30 mouse cellular contexts compared by ENCODE assay signal in genomic region chr8:70380069-70380468, GRCm38 (mm10). TPM values are rescaled to one million over a fixed set of nuclear protein-coding genes. Genes with fewer than 3 reads are reported as not detected.
DNase-seq lines count a peak whose midpoint lies in the region; ATAC-seq and TF ChIP-seq lines count a peak whose summit lies in the region.
"Had no signal": no experiment of that assay in that cellular context is flagged by ENCODE, and none has a peak within 500 bp of the region (broad histone marks: within the 10 kb centered on the region; RNA-seq: fewer than 3 reads in every experiment).

No protein-coding gene starts in this region.

- no peak for TF ChIP-seq CTCF in cerebellum, adult 2 months (IDR thresholded peaks at IDR 0.05; ENCODE audit: borderline replicate concordance, insufficient read depth, low read depth, low read length)

- H3K4me3 ChIP-seq in cerebellum, adult 2 months (replicated peaks; ENCODE audit: insufficient read depth, low read depth, low read length): no peak overlapping the region
- H3K4me3 ChIP-seq: embryonic facial prominence, embryonic 12.5 days; forebrain, embryonic 15.5 days; hindbrain, embryonic 10.5 days; hindbrain, embryonic 15.5 days; kidney, embryonic 15.5 days; midbrain, embryonic 13.5 days; neural tube, embryonic 13.5 days had no signal

- DNase-seq in cerebellum, adult 18-20 months: peak; percentile 61 to 73
- peak; percentile 21 to 70 for DNase-seq in left cerebral cortex, postnatal 25 days (ENCODE audit: low spot score in 2 of 2)
- DNase-seq in left cerebral cortex, postnatal 10 days (ENCODE audit: extremely low spot score in 1 of 2, low spot score in 2 of 2): no peak
- DNase-seq in cerebellum, adult 2 months: peak; percentile 65 to 77
- peak; percentile 69 to 75 for DNase-seq in cerebellum, postnatal 25 days
- no peak for DNase-seq in heart, adult 9 months (ENCODE audit: low spot score in 2 of 2)
- DNase-seq: adrenal gland, postnatal 10 days; embryo, embryonic 11 days; heart, postnatal 14 days; kidney, adult 11 months; kidney, postnatal 25 days; liver; lung, adult 2 months; lung, postnatal 10 days; thymus, postnatal 4 days had no signal

- intact Hi-C loops in left cerebral cortex, postnatal 25 days (cut with DNase I): no loop called here
- intact Hi-C loops in left cerebral cortex, postnatal 10 days (cut with DNase I): no loop called here

- WGBS in cerebellum, adult 2 months: 37% methylated on average over 12 of the region's 12 CpGs

- no peak; the same call in 1 of the 2 replicates for ATAC-seq in cerebellum, adult (ENCODE audit: insufficient number of reproducible peaks, low FRiP score, low TSS enrichment)
- ATAC-seq: forebrain, embryonic 15.5 days; inflammation-experienced regulatory T-cells, adult 6 months; midbrain, embryonic 13.5 days; Patski had no signal

- H3K4me1 ChIP-seq in cerebellum, adult 2 months (ENCODE audit: control insufficient read depth, insufficient read depth, low read length): peaks cover 29% of the 10 kb centered on the region

- peaks cover 2% of the 10 kb centered on the region; the same call in 1 of the 2 replicates for H3K27me3 ChIP-seq in cerebellum, adult 2 months (ENCODE audit: control insufficient read depth, insufficient read depth, low read length)
- H3K27me3 ChIP-seq: Patski had no signal

- H3K27ac ChIP-seq in cerebellum, adult 2 months (ENCODE audit: insufficient read depth, low read length): peak overlapping the region; percentile 11; the same call in 1 of the 2 replicates
- H3K27ac ChIP-seq: embryonic facial prominence, embryonic 12.5 days; forebrain, embryonic 15.5 days; hindbrain, embryonic 10.5 days; hindbrain, embryonic 15.5 days; kidney, embryonic 15.5 days; liver, embryonic 14.5 days; macrophage; midbrain, embryonic 13.5 days; neural tube, embryonic 13.5 days had no signal

- no peak for TF ChIP-seq POLR2A in cerebellum, adult 2 months (IDR thresholded peaks at IDR 0.05; ENCODE audit: borderline replicate concordance, insufficient read depth, low read length)

RNA-seq across cellular contexts. Expression of gene Comp, which starts 6.7 kb away (rescaled TPM):
- under 1 TPM; 0.23 to 0.48 TPM for total RNA-seq in left cerebral cortex, postnatal 25 days (2021)
- total RNA-seq in left cerebral cortex, postnatal 10 days (2021): under 1 TPM in 1 of 2 experiments, not detected in 1; 0.14 TPM
- 2.2 and 3.1 TPM in 2 replicates for polyA plus RNA-seq in cerebellum, adult 2 months (2012; rRNA removed)
- total RNA-seq: MEL had no signal
- polyA plus RNA-seq: macrophage had no signal

RNA-seq across cellular contexts. Expression of gene Upf1, which starts 27.0 kb away (rescaled TPM):
- total RNA-seq in left cerebral cortex, postnatal 25 days (2021): 10 to 100 TPM; 58.2 to 61.6 TPM
- 10 to 100 TPM; 46.9 to 48.1 TPM for total RNA-seq in left cerebral cortex, postnatal 10 days (2021)
- polyA plus RNA-seq in cerebellum, adult 2 months (2012; rRNA removed): 37.9 and 41.3 TPM in 2 replicates

RNA-seq across cellular contexts. Expression of gene Gdf1, which starts 50.5 kb away (rescaled TPM):
- total RNA-seq in left cerebral cortex, postnatal 25 days (2021): 10 to 100 TPM; 17.7 to 18.9 TPM
- total RNA-seq in left cerebral cortex, postnatal 10 days (2021): 10 to 100 TPM in 1 of 2 experiments, 1 to 10 TPM in 1; 6.6 to 13.0 TPM
- polyA plus RNA-seq in cerebellum, adult 2 months (2012; rRNA removed): 19.1 and 21.0 TPM in 2 replicates
- total RNA-seq: heart, postnatal 14 days; megakaryocyte-erythroid progenitor cell, adult 5-6 weeks had no signal
- polyA plus RNA-seq: macrophage; thymus, postnatal 0 days had no signal

RNA-seq across cellular contexts. Expression of gene Crtc1, which starts 59.3 kb away (rescaled TPM):
- total RNA-seq in left cerebral cortex, postnatal 25 days (2021): 100 to 1,000 TPM; 120 to 139 TPM
- total RNA-seq in left cerebral cortex, postnatal 10 days (2021): 100 to 1,000 TPM in 1 of 2 experiments, 10 to 100 TPM in 1; 98.8 to 105 TPM
- polyA plus RNA-seq in cerebellum, adult 2 months (2012; rRNA removed): 90.2 and 105 TPM in 2 replicates

Comparison
In these comparisons a context has a peak if more than half of its experiments do, and no peak if none do; other contexts are left out.
1. DNase-seq: peak in cerebellum, adult 18-20 months (2 of 2), left cerebral cortex, postnatal 25 days (2 of 2), cerebellum, adult 2 months (2 of 2) and cerebellum, postnatal 25 days (2 of 2); none in left cerebral cortex, postnatal 10 days (0 of 2) and heart, adult 9 months (0 of 2).